Mouse (Mus musculus): ENCODE data around the gene Gm8947.

DNA sequence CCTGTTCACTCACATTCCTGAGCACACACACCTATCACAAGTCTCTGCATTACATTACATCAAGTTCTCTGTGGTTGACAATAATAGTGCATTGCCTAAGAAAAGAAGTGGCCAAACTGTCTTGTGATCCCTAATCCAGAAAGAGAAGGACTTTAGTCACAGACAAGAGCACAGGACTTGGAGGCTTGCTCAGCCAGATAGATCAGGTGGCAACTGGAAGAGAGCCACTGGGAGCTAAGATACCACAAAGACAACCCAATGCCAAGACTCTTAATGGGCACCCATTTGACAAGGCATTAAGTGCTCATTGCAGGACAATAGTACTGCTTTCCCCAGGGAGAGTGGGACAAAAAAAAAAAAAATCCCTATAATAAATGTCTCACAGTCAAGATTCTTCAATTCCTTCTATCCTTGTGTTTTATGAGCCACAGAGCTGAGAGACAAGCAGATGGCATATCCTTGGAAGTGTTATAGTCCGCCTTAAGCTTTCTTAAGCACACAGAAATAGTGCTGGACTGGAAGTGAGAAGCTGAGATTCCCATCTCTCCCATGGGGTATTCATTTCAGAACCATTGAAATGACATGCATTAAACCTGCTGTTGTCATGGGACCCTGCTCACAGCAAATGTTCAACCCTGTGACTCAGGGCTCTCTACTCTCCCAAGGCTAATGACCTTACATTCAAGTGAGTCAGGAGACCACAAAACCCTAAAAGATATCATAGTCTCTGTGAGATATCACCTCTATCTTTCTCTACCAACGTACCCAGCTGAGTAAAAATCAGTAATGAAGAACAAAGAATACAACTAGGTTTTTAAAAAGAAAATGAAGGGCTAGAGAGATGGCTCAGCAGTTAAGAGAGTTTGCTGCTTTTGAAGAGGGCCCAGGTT lies 20.4 kb upstream of the Gm8947 start:
- TF ChIP-seq CTCF (IDR thresholded peaks at IDR 0.05; ENCODE audit: insufficient read depth, low read depth, low read length) (no peak), POLR2A (IDR thresholded peaks at IDR 0.05; ENCODE audit: insufficient read depth, low read depth, low read length) (no peak)

Measured in olfactory bulb, adult 2 months (tissue).